Mouse (Mus musculus): ENCODE measurements around the gene Nosip.

GRCm38 (mm10) chr7:45050945-45051600 is 11.2 kb upstream of the Nosip start:
- TF ChIP-seq CTCF (IDR thresholded peaks at IDR 0.05; ENCODE audit: low read depth, low read length) = no peak
- no peak for TF ChIP-seq POLR2A (IDR thresholded peaks at IDR 0.05; ENCODE audit: borderline replicate concordance, low read depth, low read length)
